Mouse (Mus musculus) kidney, postnatal 4 days (tissue): ENCODE results near the gene Zmiz1.
A peak's percentile ranks its signal among the peaks of the same experiment; 100 is the strongest.

Experiments used
- DNase-seq, 2 experiments: peaks; one replicate each; pipeline ENCODE4 v3.0.0; 2021; ENCODE audit warnings: mixed read lengths in 2 of 2

Zmiz1 gene

GRCm38 (mm10) chr14:25654401-25655197, 195.6 kb downstream of the Zmiz1 start:
- DNase-seq: no peak

GRCm38 (mm10) chr14:25660661-25661060, 201.7 kb downstream of the Zmiz1 start:
- DNase-seq: peak; percentile 41 to 61

- no peak for DNase-seq
Observed at GRCm38 (mm10) chr14:25661185-25661920, 202.4 kb downstream of the Zmiz1 start.

- DNase-seq: no peak
Observed at GRCm38 (mm10) chr14:25663649-25664309, 204.8 kb downstream of the Zmiz1 start.

GRCm38 (mm10) chr14:25664310-25664695, 205.3 kb downstream of the Zmiz1 start:
- DNase-seq: no peak

- DNase-seq: no peak
Observed at GRCm38 (mm10) chr14:25665314-25665970, 206.5 kb downstream of the Zmiz1 start.

GRCm38 (mm10) chr14:25666668-25667376, 207.8 kb downstream of the Zmiz1 start:
- no peak for DNase-seq

GRCm38 (mm10) chr14:25667587-25667986, 208.6 kb downstream of the Zmiz1 start:
- DNase-seq: no peak

- DNase-seq: no peak
Observed at GRCm38 (mm10) chr14:25679625-25680024, 220.6 kb downstream of the Zmiz1 start.

- no peak for DNase-seq
Observed at GRCm38 (mm10) chr14:25682020-25682419, 223.0 kb downstream of the Zmiz1 start.

- no peak for DNase-seq
Observed at GRCm38 (mm10) chr14:25686216-25686945, 227.4 kb downstream of the Zmiz1 start.

GRCm38 (mm10) chr14:25686983-25687901, 228.3 kb downstream of the Zmiz1 start:
- DNase-seq: no peak

GRCm38 (mm10) chr14:25693271-25693887, 234.4 kb downstream of the Zmiz1 start:
- peak in 1 of 2 experiments; percentile 36 for DNase-seq

GRCm38 (mm10) chr14:25693888-25694568, 235.0 kb downstream of the Zmiz1 start, which contains the start of gene Ppif:
TSS of gene Ppif (plus strand) at chr14:25694154.
- peak; percentile 98 to 99 for DNase-seq

GRCm38 (mm10) chr14:25694569-25694897, 235.5 kb downstream of the Zmiz1 start:
- DNase-seq: peak; percentile 49 to 67

GRCm38 (mm10) chr14:25695059-25695458, 236.1 kb downstream of the Zmiz1 start:
- DNase-seq: no peak

- no peak for DNase-seq
Observed at GRCm38 (mm10) chr14:25696356-25696755, 237.4 kb downstream of the Zmiz1 start.

GRCm38 (mm10) chr14:25701986-25702385, 243.0 kb downstream of the Zmiz1 start:
- peak in 1 of 2 experiments; percentile 46 for DNase-seq

GRCm38 (mm10) chr14:25707691-25708181, 248.8 kb downstream of the Zmiz1 start:
- DNase-seq: peak; percentile 82 to 86
